Mouse (Mus musculus) heart, embryonic 11.5 days (tissue): ENCODE results near the gene Zfp740. TPM values are rescaled to one million over a fixed set of nuclear protein-coding genes. Genes with fewer than 3 reads are reported as not detected.

ENCODE experiments used
- ATAC-seq: fragments of 200-750 bp; cut with Nextera tagmentation; replicated peaks from 2 replicates; pipeline ENCODE4 v1.8.0; 2017; ENCODE audit warnings: moderate library complexity; ENCODE audit not compliant: insufficient number of reproducible peaks, low FRiP score, low TSS enrichment
- H3K27ac ChIP-seq: fragments of 300-500 bp; sonication (generic); 2 replicates; pipeline ENCODE4 v1.5.1; 2014; ENCODE audit warnings: mild to moderate bottlenecking, low read depth, low read length
- H3K27me3 ChIP-seq: fragments of 300-500 bp; sonication (generic); 2 replicates; pipeline ENCODE4 v1.6.1; 2014; ENCODE audit warnings: mild to moderate bottlenecking, low read length, mixed read lengths; ENCODE audit not compliant: control insufficient read depth, insufficient read depth
- H3K36me3 ChIP-seq: fragments of 300-500 bp; sonication (generic); 2 replicates; pipeline ENCODE4 v1.6.1; 2014; ENCODE audit warnings: mild to moderate bottlenecking, low read length, moderate library complexity, mixed read lengths; ENCODE audit not compliant: control insufficient read depth, insufficient read depth
- H3K4me1 ChIP-seq: fragments of 300-500 bp; sonication (generic); 2 replicates; pipeline ENCODE4 v1.6.1; 2014; ENCODE audit warnings: low read length; ENCODE audit not compliant: control insufficient read depth, insufficient read depth
- H3K4me2 ChIP-seq: fragments of 300-500 bp; sonication (generic); 2 replicates; pipeline ENCODE4 v1.6.1; 2014; ENCODE audit warnings: mild to moderate bottlenecking, moderate library complexity
- H3K4me3 ChIP-seq: fragments of 300-500 bp; sonication (generic); 2 replicates; pipeline ENCODE4 v1.5.1; 2014; ENCODE audit warnings: low read depth, low read length
- H3K9ac ChIP-seq: fragments of 300-500 bp; sonication (generic); 2 replicates; pipeline ENCODE4 v1.6.1; 2014; ENCODE audit warnings: mild to moderate bottlenecking, low read depth, low read length, moderate library complexity
- H3K9me3 ChIP-seq: fragments of 300-500 bp; sonication (generic); replicated peaks from 2 replicates; pipeline ENCODE4 v1.6.1; 2016; ENCODE audit warnings: low read length; ENCODE audit not compliant: control insufficient read depth
- WGBS: fragments of 180-500 bp; shearing (Covaris S2); extraction: QIAGEN DNeasy Blood & Tissue Kit; methylation state at CpG from one replicate; pipeline ENCODE4 v1.1.7; 2014; ENCODE audit not compliant: insufficient replicate concordance; 5-methylcytosine and 5-hydroxymethylcytosine counted together
- polyA plus RNA-seq: library from polyadenylated mRNA; unstranded; fragments of >200 nt; fragmentation: Nextera tagmentation; extraction: Ambion mirVana; gene quantifications from 2 replicates; pipeline ENCODE4 v1.2.1, GENCODE M21; 2014

Gene Zfp740
- polyA plus RNA-seq, 1 experiment from 2014 or later: 25.8 TPM

- no peak overlapping the region for H3K4me3 ChIP-seq
- H3K36me3 ChIP-seq: no peaks in the 10 kb centered on the region; the same call in 1 of the 2 replicates
- H3K27me3 ChIP-seq: no peaks in the 10 kb centered on the region
- no peak overlapping the region for H3K4me2 ChIP-seq
- no peaks in the 10 kb centered on the region for H3K4me1 ChIP-seq
- ATAC-seq: no peak
- H3K27ac ChIP-seq: no peak overlapping the region
- WGBS: 82% methylated on average over 3 of the region's 3 CpGs
- peaks cover 4% of the 10 kb centered on the region; the same call in 1 of the 2 replicates for H3K9me3 ChIP-seq
- no peak overlapping the region for H3K9ac ChIP-seq
Observed at GRCm38 (mm10) chr15:102173581-102173980, 29.5 kb upstream of the Zfp740 start.

GRCm38 (mm10) chr15:102175736-102176319 is 27.2 kb upstream of the Zfp740 start:
- Histone ChIP-seq H3K4me1 (no peaks in the 10 kb centered on the region), H3K4me3 (no peak overlapping the region), H3K9ac (no peak overlapping the region), H3K36me3 (peaks cover 3% of the 10 kb centered on the region; the same call in 1 of the 2 replicates), H3K27me3 (no peaks in the 10 kb centered on the region), H3K4me2 (no peak overlapping the region), H3K9me3 (peaks cover 4% of the 10 kb centered on the region; the same call in 1 of the 2 replicates), H3K27ac (no peak overlapping the region)
- no peak for ATAC-seq
- WGBS: 79% methylated on average over 16 of the region's 16 CpGs

GRCm38 (mm10) chr15:102176571-102177316 is 26.3 kb upstream of the Zfp740 start:
- no peak for ATAC-seq
- 81% methylated on average over 7 of the region's 7 CpGs for whole genome bisulfite sequencing
- H3K4me2 ChIP-seq: no peak overlapping the region

GRCm38 (mm10) chr15:102177417-102177816 is 25.6 kb upstream of the Zfp740 start:
- Histone ChIP-seq H3K4me3 (no peak overlapping the region), H3K4me1 (no peaks in the 10 kb centered on the region), H3K36me3 (peaks cover 3% of the 10 kb centered on the region; the same call in 1 of the 2 replicates), H3K27ac (no peak overlapping the region), H3K9me3 (peaks cover 4% of the 10 kb centered on the region; the same call in 1 of the 2 replicates), H3K27me3 (no peaks in the 10 kb centered on the region), H3K9ac (no peak overlapping the region), H3K4me2 (no peak overlapping the region)
- WGBS: 87% methylated on average over 8 of the region's 8 CpGs
- ATAC-seq: no peak

More at GRCm38 (mm10) chr15:102176571-102177316, 26.3 kb upstream of the Zfp740 start:
- H3K36me3 ChIP-seq: peaks cover 3% of the 10 kb centered on the region; the same call in 1 of the 2 replicates
- H3K9me3 ChIP-seq: peaks cover 4% of the 10 kb centered on the region; the same call in 1 of the 2 replicates
- no peaks in the 10 kb centered on the region for H3K27me3 ChIP-seq
- no peak overlapping the region for H3K27ac ChIP-seq
- H3K4me1 ChIP-seq: no peaks in the 10 kb centered on the region
- H3K9ac ChIP-seq: no peak overlapping the region
- no peak overlapping the region for H3K4me3 ChIP-seq

GRCm38 (mm10) chr15:102178279-102178678 is 24.8 kb upstream of the Zfp740 start:
- H3K27ac ChIP-seq: no peak overlapping the region
- peaks cover 3% of the 10 kb centered on the region; the same call in 1 of the 2 replicates for H3K36me3 ChIP-seq
- WGBS: 18% methylated on average over 6 of the region's 6 CpGs
- no peak for ATAC-seq
- H3K9me3 ChIP-seq: peaks cover 4% of the 10 kb centered on the region; the same call in 1 of the 2 replicates
- no peaks in the 10 kb centered on the region for H3K27me3 ChIP-seq
- no peak overlapping the region for H3K4me3 ChIP-seq
- H3K4me1 ChIP-seq: no peaks in the 10 kb centered on the region
- no peak overlapping the region for H3K9ac ChIP-seq
- H3K4me2 ChIP-seq: no peak overlapping the region

GRCm38 (mm10) chr15:102179106-102179505 is 23.9 kb upstream of the Zfp740 start:
- WGBS: 68% methylated on average over 9 of the region's 9 CpGs
- no peak overlapping the region for H3K4me3 ChIP-seq
- no peak overlapping the region for H3K4me2 ChIP-seq
- H3K27ac ChIP-seq: no peak overlapping the region
- H3K9ac ChIP-seq: no peak overlapping the region
- H3K36me3 ChIP-seq: peaks cover 3% of the 10 kb centered on the region; the same call in 1 of the 2 replicates
- H3K4me1 ChIP-seq: no peaks in the 10 kb centered on the region
- ATAC-seq: no peak
- no peaks in the 10 kb centered on the region for H3K27me3 ChIP-seq
- peaks cover 4% of the 10 kb centered on the region; the same call in 1 of the 2 replicates for H3K9me3 ChIP-seq

GRCm38 (mm10) chr15:102179924-102180323 is 23.1 kb upstream of the Zfp740 start:
- no peak overlapping the region for H3K9ac ChIP-seq
- no peak overlapping the region for H3K27ac ChIP-seq
- H3K4me2 ChIP-seq: no peak overlapping the region
- no peaks in the 10 kb centered on the region for H3K4me1 ChIP-seq
- no peak for ATAC-seq
- no peaks in the 10 kb centered on the region for H3K27me3 ChIP-seq
- no peaks in the 10 kb centered on the region for H3K9me3 ChIP-seq
- WGBS: 86% methylated on average over 14 of the region's 14 CpGs
- peaks cover 5% of the 10 kb centered on the region; the same call in 1 of the 2 replicates for H3K36me3 ChIP-seq
- no peak overlapping the region for H3K4me3 ChIP-seq

GRCm38 (mm10) chr15:102183076-102183475 is 20.0 kb upstream of the Zfp740 start:
- ATAC-seq: no peak
- peaks cover 7% of the 10 kb centered on the region for H3K36me3 ChIP-seq

More at GRCm38 (mm10) chr15:102183076-102183475, 20.0 kb upstream of the Zfp740 start:
- Histone ChIP-seq H3K4me2 (no peak overlapping the region), H3K27me3 (no peaks in the 10 kb centered on the region), H3K4me3 (no peak overlapping the region), H3K27ac (no peak overlapping the region), H3K9me3 (no peaks in the 10 kb centered on the region), H3K9ac (no peak overlapping the region), H3K4me1 (no peaks in the 10 kb centered on the region; the same call in 1 of the 2 replicates)
- WGBS: 64% methylated on average over 3 of the region's 3 CpGs
